Mouse (Mus musculus) gastrocnemius, adult 2 months (tissue): ENCODE measurements at regions not wholly inside any gene's neighbourhood (a gene's known extent, or its start where the extent isn't known, plus 50 kb on each side); places are given as distances from the start of the nearest gene placed in this dataset.

Source experiments
- DNase-seq: peaks from one replicate; pipeline ENCODE4 v3.0.0; 2022
- H3K27ac ChIP-seq: fragments of 200-600 bp; 2 replicates; pipeline ENCODE4 v1.8.1; 2022; ENCODE audit warnings: mild to moderate bottlenecking
- H3K4me3 ChIP-seq: fragments of 200-600 bp; 2 replicates; pipeline ENCODE4 v1.8.1; 2022; ENCODE audit warnings: mild to moderate bottlenecking, moderate library complexity
- CTCF ChIP-seq: fragments of 200-600 bp; IDR thresholded peaks from 2 replicates; pipeline ENCODE4 v1.8.1; 2022; ENCODE audit warnings: antibody characterized with exemption, mild to moderate bottlenecking, moderate library complexity
- intact Hi-C: fragments of 180-260 bp; cut with DNase I; formaldehyde crosslinking; loops from one replicate; pipeline ENCODE4 v1.15.1; 2025

- TF ChIP-seq CTCF, result no peak
Observed at GRCm38 (mm10) chr5:64534947-64535346, 268.2 kb upstream of the Klf3 start.

DNA sequence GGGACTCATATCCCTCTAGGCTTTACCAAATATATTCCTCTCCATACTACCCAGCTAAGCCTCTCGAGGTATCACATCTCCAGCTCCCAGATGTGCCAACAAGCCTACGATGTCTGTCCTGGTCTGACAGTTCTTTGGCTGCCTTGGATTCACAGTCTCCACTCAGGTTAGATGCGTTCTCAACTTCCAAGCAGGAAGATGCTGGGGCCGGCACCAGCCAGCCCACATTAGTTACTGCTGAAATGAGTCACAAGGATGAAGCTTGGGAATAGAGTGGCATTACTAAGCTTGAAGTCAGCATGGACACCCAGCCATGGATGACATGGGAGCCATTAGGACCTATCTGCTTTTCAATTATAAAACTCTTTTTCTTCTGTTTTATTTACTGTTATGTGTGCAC is 267.6 kb upstream of the Klf3 start:
- Histone ChIP-seq H3K4me3 (no peak overlapping the region), H3K27ac (no peak overlapping the region)
- DNase-seq, result no peak
- TF ChIP-seq CTCF, result no peak
- intact Hi-C loops, result no loop called here

More at GRCm38 (mm10) chr5:64534947-64535346, 268.2 kb upstream of the Klf3 start:
- H3K27ac ChIP-seq, result no peak overlapping the region
- no peak overlapping the region for H3K4me3 ChIP-seq
- intact Hi-C loops, result no loop called here
- no peak for DNase-seq

- no peak for DNase-seq
- intact Hi-C loops, result no loop called here
- Histone ChIP-seq H3K27ac (no peak overlapping the region), H3K4me3 (no peak overlapping the region)
- TF ChIP-seq CTCF, result no peak
Observed at GRCm38 (mm10) chr5:64536393-64537112, 266.6 kb upstream of the Klf3 start.

- intact Hi-C loops, result no loop called here
- H3K4me3 ChIP-seq, result no peak overlapping the region
- no peak overlapping the region for H3K27ac ChIP-seq
- DNase-seq, result no peak
- TF ChIP-seq CTCF, result no peak
Observed at GRCm38 (mm10) chr5:64537113-64537780, 265.9 kb upstream of the Klf3 start.

GRCm38 (mm10) chr5:64541765-64542164 is 261.4 kb upstream of the Klf3 start:
- intact Hi-C loops, result no loop called here
- TF ChIP-seq CTCF, result no peak
- no peak for DNase-seq
- Histone ChIP-seq H3K27ac (no peak overlapping the region), H3K4me3 (no peak overlapping the region)

GRCm38 (mm10) chr5:64555931-64556330 is 247.3 kb upstream of the Klf3 start:
- no peak for TF ChIP-seq CTCF
- no peak for DNase-seq
- intact Hi-C loops, result no loop called here

DNA sequence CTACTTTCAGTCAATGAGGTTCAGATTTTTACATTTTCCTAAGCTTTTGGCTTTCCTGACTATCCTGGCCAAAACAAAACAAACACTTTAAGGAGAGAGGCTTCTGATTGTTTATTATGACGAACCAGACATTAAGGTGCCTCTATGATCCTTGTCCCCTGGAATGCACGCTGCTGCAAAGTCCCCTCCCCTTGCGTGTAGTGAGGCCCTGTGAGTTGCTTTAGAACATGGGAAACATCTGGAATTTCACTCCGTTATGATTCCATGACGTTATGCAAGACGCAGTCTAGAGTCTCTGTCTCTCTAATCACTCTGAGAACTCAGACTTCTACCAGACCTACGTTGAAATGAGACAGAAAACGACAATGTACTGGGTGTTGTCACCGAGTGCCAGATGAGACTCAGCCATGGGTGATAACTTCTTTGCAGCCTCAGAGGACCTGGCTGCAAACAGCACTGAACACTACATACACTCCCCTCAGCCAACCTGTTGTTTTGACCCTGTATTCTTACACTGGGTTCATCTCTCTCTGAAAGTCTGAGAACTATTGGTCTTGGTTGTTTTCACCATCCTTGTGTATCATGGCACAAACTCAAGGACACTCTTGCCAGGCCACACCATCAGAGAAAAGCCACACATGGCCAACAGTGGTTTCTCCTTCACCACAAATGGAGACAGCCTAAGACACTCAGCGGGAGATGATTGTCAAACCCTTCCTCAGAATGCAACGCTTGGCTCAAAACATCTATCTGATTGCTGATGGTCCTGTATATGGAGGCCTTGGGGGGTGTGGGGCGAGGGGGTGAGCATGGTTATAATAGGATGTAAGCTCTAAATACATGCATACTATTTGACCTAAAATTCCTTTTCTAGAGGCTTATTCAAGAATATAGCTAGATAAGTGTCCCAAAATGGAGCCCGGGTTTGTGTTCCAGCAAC is 236.5 kb upstream of the Klf3 start:
- intact Hi-C loops, result loop anchor here (5.0 kb wide), 1 partner anchor 59 kb away; no protein-coding TSS in a partner anchor
- no peak for TF ChIP-seq CTCF
- H3K27ac ChIP-seq, result peak overlapping the region; percentile 70
- no peak overlapping the region for H3K4me3 ChIP-seq
- DNase-seq, result no peak

More at GRCm38 (mm10) chr5:64555931-64556330, 247.3 kb upstream of the Klf3 start:
- no peak overlapping the region for H3K27ac ChIP-seq
- H3K4me3 ChIP-seq, result no peak overlapping the region

- Histone ChIP-seq H3K4me3 (no peak overlapping the region), H3K27ac (no peak overlapping the region)
- no peak for DNase-seq
- no peak for TF ChIP-seq CTCF
- intact Hi-C loops, result loop anchor here (5.0 kb wide), 1 partner anchor 61 kb away; no protein-coding TSS in a partner anchor
Observed at GRCm38 (mm10) chr5:64567813-64568212, 235.4 kb upstream of the Klf3 start.

- intact Hi-C loops, result loop anchor here (5.0 kb wide), 1 partner anchor 61 kb away; no protein-coding TSS in a partner anchor
- no peak for TF ChIP-seq CTCF
- H3K4me3 ChIP-seq, result no peak overlapping the region
- H3K27ac ChIP-seq, result no peak overlapping the region
- no peak for DNase-seq
Observed at GRCm38 (mm10) chr5:64568294-64568693, 234.9 kb upstream of the Klf3 start.

- intact Hi-C loops, result no loop called here
- no peak for TF ChIP-seq CTCF
- Histone ChIP-seq H3K27ac (no peak overlapping the region), H3K4me3 (no peak overlapping the region)
- no peak for DNase-seq
Observed at GRCm38 (mm10) chr5:64574386-64574785, 228.8 kb upstream of the Klf3 start.

DNA sequence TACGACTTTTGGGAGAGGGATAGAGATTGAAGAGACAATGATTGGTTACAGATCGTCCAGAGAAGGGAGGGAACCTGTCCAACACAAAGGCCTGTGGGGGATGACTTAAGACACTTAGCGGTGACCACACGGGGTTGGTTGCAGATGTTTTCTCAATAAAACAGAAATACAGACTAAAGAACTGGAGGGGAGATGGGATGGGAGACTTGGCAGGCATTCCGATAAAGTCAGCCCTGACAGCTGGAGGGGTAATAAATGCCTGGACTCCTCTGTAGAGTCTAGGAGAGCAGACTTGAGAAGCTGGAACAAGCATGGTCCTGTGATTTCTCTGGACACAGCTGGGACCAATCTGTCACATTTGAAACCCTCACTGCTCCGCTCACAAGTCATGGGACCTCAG is 227.3 kb upstream of the Klf3 start:
- TF ChIP-seq CTCF, result no peak
- Histone ChIP-seq H3K4me3 (no peak overlapping the region; the same call in 1 of the 2 replicates), H3K27ac (peak overlapping the region; percentile 82)
- DNase-seq, result peak; percentile 60
- intact Hi-C loops, result loop anchor here (5.0 kb wide), 1 partner anchor 236 kb away; no protein-coding TSS in a partner anchor
